Mouse (Mus musculus): ENCODE measurements around the gene Dnaja2. TPM values are rescaled to one million over a fixed set of nuclear protein-coding genes. Genes with fewer than 3 reads are reported as not detected.

Dnaja2 gene
- polyA plus RNA-seq (2015; fragmentation: Nextera tagmentation; extraction: Ambion mirVana), result 130 and 133 TPM in 2 replicates

GRCm38 (mm10) chr8:85555181-85556145 is at the start of gene Dnaja2:
Gene Dnaja2, minus strand, starts transcription at chr8:85555344.
- Histone ChIP-seq H3K9me3 (replicated peaks) (no peaks in the 10 kb centered on the region), H3K27me3 (no peaks in the 10 kb centered on the region), H3K9ac (peak within 1 kb of the TSS; percentile 92), H3K36me3 (peaks cover 17% of the 10 kb centered on the region), H3K4me1 (replicated peaks) (peaks cover 12% of the 10 kb centered on the region), H3K27ac (peak within 1 kb of the TSS; percentile 95), H3K4me3 (peak within 1 kb of the TSS; percentile 92), H3K4me2 (peak within 1 kb of the TSS; percentile 76)
- under 1% methylated on average over 71 of the region's 77 CpGs for WGBS
- ATAC-seq (replicated peaks; ENCODE audit: insufficient number of reproducible peaks, insufficient read depth, low FRiP score, low read depth), result peak; percentile 96

- no peak for ATAC-seq (replicated peaks; ENCODE audit: insufficient number of reproducible peaks, insufficient read depth, low FRiP score, low read depth)
- WGBS, result 76% methylated on average over 4 of the region's 4 CpGs
Observed at GRCm38 (mm10) chr8:85604201-85604600, 49.1 kb upstream of the Dnaja2 start.

DNA sequence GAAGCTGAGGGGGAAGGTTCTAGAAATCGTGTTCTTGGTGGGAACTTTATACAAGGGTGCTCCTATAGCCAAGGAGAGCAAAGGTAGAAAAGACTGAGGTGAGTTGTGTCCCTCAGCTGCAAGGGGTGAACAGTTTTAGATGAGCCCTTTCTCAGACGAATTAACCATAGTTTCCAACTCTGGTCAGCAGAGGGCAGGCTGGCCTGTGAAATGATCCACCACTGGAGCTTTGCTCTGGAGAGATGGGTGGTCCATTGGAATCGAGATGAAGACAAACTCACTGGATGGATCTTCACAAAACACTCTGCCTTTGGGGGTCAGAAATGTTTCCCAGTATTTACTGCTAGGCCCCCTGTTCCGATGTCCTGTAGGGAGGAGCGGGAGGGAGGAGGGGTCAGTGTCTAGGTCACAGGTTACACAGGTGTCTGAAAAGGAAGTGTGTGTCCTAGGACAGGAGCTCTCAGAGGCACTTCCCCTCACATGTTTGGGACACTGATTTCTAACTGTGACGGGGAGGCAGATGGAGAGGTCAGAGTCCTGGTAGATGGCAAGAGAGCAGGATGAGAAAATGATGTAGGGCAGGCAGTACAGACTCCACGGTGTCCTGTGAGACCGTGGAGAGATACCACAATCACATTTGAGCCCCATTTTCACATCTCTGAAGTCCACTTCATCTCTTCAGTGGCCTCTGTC is 48.2 kb upstream of the Dnaja2 start:
- no peak overlapping the region for H3K4me2 ChIP-seq
- no peak overlapping the region for H3K9ac ChIP-seq
- no peak for ATAC-seq (replicated peaks; ENCODE audit: insufficient number of reproducible peaks, insufficient read depth, low FRiP score, low read depth)
- 30% methylated on average over 8 of the region's 8 CpGs for WGBS
- H3K36me3 ChIP-seq, result no peaks in the 10 kb centered on the region
- no peak overlapping the region for H3K4me3 ChIP-seq
- H3K4me1 ChIP-seq (replicated peaks), result no peaks in the 10 kb centered on the region
- H3K9me3 ChIP-seq (replicated peaks), result no peaks in the 10 kb centered on the region
- H3K27ac ChIP-seq, result no peak overlapping the region
- H3K27me3 ChIP-seq, result no peaks in the 10 kb centered on the region

More at GRCm38 (mm10) chr8:85604201-85604600, 49.1 kb upstream of the Dnaja2 start:
- Histone ChIP-seq H3K27ac (no peak overlapping the region), H3K4me3 (no peak overlapping the region), H3K4me1 (replicated peaks) (no peaks in the 10 kb centered on the region), H3K36me3 (no peaks in the 10 kb centered on the region), H3K9ac (no peak overlapping the region), H3K9me3 (replicated peaks) (no peaks in the 10 kb centered on the region), H3K4me2 (no peak overlapping the region), H3K27me3 (no peaks in the 10 kb centered on the region)

DNA sequence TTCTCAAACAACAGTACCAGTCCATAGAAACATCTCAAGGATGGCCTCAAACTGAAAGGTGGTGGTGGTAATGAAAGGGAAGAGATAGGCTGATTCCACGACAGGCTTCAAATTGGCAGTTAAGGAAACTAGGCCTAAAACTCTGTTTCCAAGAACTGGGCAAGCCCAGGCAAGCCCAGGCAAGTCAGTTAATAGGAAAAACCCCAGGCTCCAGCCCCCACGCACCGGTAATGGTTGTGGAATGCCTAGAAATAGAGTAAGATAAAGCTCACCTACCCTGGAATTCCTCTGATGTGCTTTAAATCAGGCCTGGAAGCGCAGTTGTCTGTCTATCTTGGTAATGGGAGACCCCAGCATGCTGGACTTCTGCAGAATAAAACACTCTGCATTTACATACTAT is 47.6 kb upstream of the Dnaja2 start:
- 57% methylated on average over 4 of the region's 4 CpGs for WGBS
- Histone ChIP-seq H3K9me3 (replicated peaks) (no peaks in the 10 kb centered on the region), H3K9ac (no peak overlapping the region), H3K27me3 (no peaks in the 10 kb centered on the region), H3K36me3 (no peaks in the 10 kb centered on the region), H3K4me1 (replicated peaks) (no peaks in the 10 kb centered on the region), H3K4me2 (no peak overlapping the region), H3K4me3 (no peak overlapping the region), H3K27ac (no peak overlapping the region)
- ATAC-seq (replicated peaks; ENCODE audit: insufficient number of reproducible peaks, insufficient read depth, low FRiP score, low read depth), result no peak

DNA sequence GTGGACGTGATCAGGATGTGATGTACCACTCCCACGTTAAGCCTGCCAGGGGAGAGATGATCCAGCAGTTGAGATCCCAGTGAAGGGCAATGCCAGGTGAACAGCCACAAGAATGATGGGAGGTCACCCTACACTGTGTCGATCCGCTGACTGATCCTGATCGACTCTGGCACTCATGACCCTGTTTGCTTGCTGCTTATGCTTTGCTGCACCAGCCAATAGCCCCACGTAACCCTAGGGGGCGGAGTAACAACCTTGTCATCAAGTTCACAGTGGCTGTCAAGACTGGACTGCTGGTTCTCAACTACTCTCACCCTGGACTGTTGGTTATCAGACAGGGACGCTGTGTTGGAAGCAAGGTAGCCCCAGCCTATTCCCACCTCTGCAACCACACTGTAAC is 46.6 kb upstream of the Dnaja2 start:
- no peaks in the 10 kb centered on the region for H3K36me3 ChIP-seq
- no peak overlapping the region for H3K9ac ChIP-seq
- no peak for ATAC-seq (replicated peaks; ENCODE audit: insufficient number of reproducible peaks, insufficient read depth, low FRiP score, low read depth)
- 59% methylated on average over 8 of the region's 8 CpGs for WGBS
- no peak overlapping the region for H3K4me2 ChIP-seq
- H3K4me1 ChIP-seq (replicated peaks), result no peaks in the 10 kb centered on the region
- no peaks in the 10 kb centered on the region for H3K9me3 ChIP-seq (replicated peaks)
- no peak overlapping the region for H3K27ac ChIP-seq
- no peak overlapping the region for H3K4me3 ChIP-seq
- H3K27me3 ChIP-seq, result no peaks in the 10 kb centered on the region

- no peak for ATAC-seq (replicated peaks; ENCODE audit: insufficient number of reproducible peaks, insufficient read depth, low FRiP score, low read depth)
Observed at GRCm38 (mm10) chr8:85597413-85598191, 42.5 kb upstream of the Dnaja2 start.

GRCm38 (mm10) chr8:85595391-85595790 is 40.2 kb upstream of the Dnaja2 start:
- Histone ChIP-seq H3K36me3 (no peaks in the 10 kb centered on the region), H3K9ac (no peak overlapping the region), H3K27ac (no peak overlapping the region), H3K9me3 (replicated peaks) (no peaks in the 10 kb centered on the region), H3K4me3 (no peak overlapping the region), H3K4me1 (replicated peaks) (peaks cover 6% of the 10 kb centered on the region; the same call in 1 of the 2 replicates), H3K27me3 (no peaks in the 10 kb centered on the region), H3K4me2 (0 out of 2 replicates have a peak overlapping the region, but pooled peaks have one; percentile 18)
- 37% methylated on average over 6 of the region's 6 CpGs for WGBS
- ATAC-seq (replicated peaks; ENCODE audit: insufficient number of reproducible peaks, insufficient read depth, low FRiP score, low read depth), result no peak; the same call in 1 of the 2 replicates

More at GRCm38 (mm10) chr8:85597413-85598191, 42.5 kb upstream of the Dnaja2 start:
- H3K4me3 ChIP-seq, result no peak overlapping the region
- H3K27me3 ChIP-seq, result no peaks in the 10 kb centered on the region
- WGBS, result 59% methylated on average over 8 of the region's 8 CpGs
- H3K36me3 ChIP-seq, result no peaks in the 10 kb centered on the region
- H3K27ac ChIP-seq, result no peak overlapping the region
- no peak overlapping the region for H3K9ac ChIP-seq
- H3K4me1 ChIP-seq (replicated peaks), result 0 out of 2 replicates have a peak, but pooled peaks cover 3% of the 10 kb centered on the region
- no peaks in the 10 kb centered on the region for H3K9me3 ChIP-seq (replicated peaks)
- no peak overlapping the region for H3K4me2 ChIP-seq

DNA sequence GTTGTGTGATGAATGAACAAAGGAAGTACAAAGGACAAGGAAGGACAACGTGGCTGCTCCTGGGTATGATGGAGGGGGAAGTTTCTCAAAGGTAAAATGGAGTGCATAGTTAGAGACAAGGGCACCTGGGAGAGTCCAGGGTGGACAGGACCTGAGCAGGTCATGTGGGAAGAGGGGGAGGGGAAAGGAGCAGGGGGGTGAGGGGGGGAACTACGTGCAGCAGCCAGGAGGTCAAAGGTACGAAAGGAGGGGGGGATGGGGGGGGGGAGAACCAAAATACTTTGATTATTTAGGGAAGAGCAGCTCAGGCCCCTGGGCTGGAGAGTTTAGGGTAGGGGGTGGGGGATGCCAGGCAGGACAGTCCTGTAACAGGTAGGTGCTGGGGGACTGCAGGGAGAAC is 39.8 kb upstream of the Dnaja2 start:
- Histone ChIP-seq H3K36me3 (no peaks in the 10 kb centered on the region), H3K9ac (no peak overlapping the region), H3K9me3 (replicated peaks) (no peaks in the 10 kb centered on the region), H3K27me3 (no peaks in the 10 kb centered on the region), H3K4me2 (no peak overlapping the region), H3K27ac (no peak overlapping the region), H3K4me3 (no peak overlapping the region), H3K4me1 (replicated peaks) (peaks cover 6% of the 10 kb centered on the region; the same call in 1 of the 2 replicates)
- 70% methylated on average over 3 of the region's 3 CpGs for WGBS
- ATAC-seq (replicated peaks; ENCODE audit: insufficient number of reproducible peaks, insufficient read depth, low FRiP score, low read depth), result no peak

- WGBS, result 67% methylated on average over 3 of the region's 3 CpGs
- no peak overlapping the region for H3K9ac ChIP-seq
- H3K4me2 ChIP-seq, result no peak overlapping the region
- no peaks in the 10 kb centered on the region for H3K9me3 ChIP-seq (replicated peaks)
- no peak overlapping the region for H3K27ac ChIP-seq
- H3K4me1 ChIP-seq (replicated peaks), result peaks cover 6% of the 10 kb centered on the region; the same call in 1 of the 2 replicates
- H3K4me3 ChIP-seq, result no peak overlapping the region
- H3K27me3 ChIP-seq, result no peaks in the 10 kb centered on the region
- ATAC-seq (replicated peaks; ENCODE audit: insufficient number of reproducible peaks, insufficient read depth, low FRiP score, low read depth), result no peak
- no peaks in the 10 kb centered on the region for H3K36me3 ChIP-seq
Observed at GRCm38 (mm10) chr8:85593324-85593723, 38.2 kb upstream of the Dnaja2 start.

GRCm38 (mm10) chr8:85591532-85591931 is 36.4 kb upstream of the Dnaja2 start:
- Histone ChIP-seq H3K36me3 (no peaks in the 10 kb centered on the region), H3K4me2 (no peak overlapping the region), H3K4me1 (replicated peaks) (peaks cover 6% of the 10 kb centered on the region; the same call in 1 of the 2 replicates), H3K9ac (no peak overlapping the region), H3K27me3 (no peaks in the 10 kb centered on the region), H3K4me3 (no peak overlapping the region), H3K27ac (no peak overlapping the region), H3K9me3 (replicated peaks) (no peaks in the 10 kb centered on the region)
- WGBS, result 74% methylated on average over 1 of the region's 1 CpGs
- no peak for ATAC-seq (replicated peaks; ENCODE audit: insufficient number of reproducible peaks, insufficient read depth, low FRiP score, low read depth)

- no peak overlapping the region for H3K27ac ChIP-seq
- no peaks in the 10 kb centered on the region for H3K27me3 ChIP-seq
- WGBS, result 74% methylated on average over 1 of the region's 1 CpGs
- no peak for ATAC-seq (replicated peaks; ENCODE audit: insufficient number of reproducible peaks, insufficient read depth, low FRiP score, low read depth)
- H3K4me3 ChIP-seq, result no peak overlapping the region
- H3K36me3 ChIP-seq, result no peaks in the 10 kb centered on the region
- H3K4me1 ChIP-seq (replicated peaks), result peaks cover 5% of the 10 kb centered on the region; the same call in 1 of the 2 replicates
- no peak overlapping the region for H3K9ac ChIP-seq
- H3K4me2 ChIP-seq, result no peak overlapping the region
- H3K9me3 ChIP-seq (replicated peaks), result no peaks in the 10 kb centered on the region
Observed at GRCm38 (mm10) chr8:85590258-85590657, 35.1 kb upstream of the Dnaja2 start.

Data from heart, embryonic 15.5 days (tissue).